Mouse (Mus musculus): Measurements from ENCODE around the gene 4930563M21Rik. TPM values are rescaled to one million over a fixed set of nuclear protein-coding genes. Genes with fewer than 3 reads are reported as not detected.

The 4930563M21Rik gene
- total and polyA plus RNA-seq, 2 experiments from 2014 or later: not detected

DNA sequence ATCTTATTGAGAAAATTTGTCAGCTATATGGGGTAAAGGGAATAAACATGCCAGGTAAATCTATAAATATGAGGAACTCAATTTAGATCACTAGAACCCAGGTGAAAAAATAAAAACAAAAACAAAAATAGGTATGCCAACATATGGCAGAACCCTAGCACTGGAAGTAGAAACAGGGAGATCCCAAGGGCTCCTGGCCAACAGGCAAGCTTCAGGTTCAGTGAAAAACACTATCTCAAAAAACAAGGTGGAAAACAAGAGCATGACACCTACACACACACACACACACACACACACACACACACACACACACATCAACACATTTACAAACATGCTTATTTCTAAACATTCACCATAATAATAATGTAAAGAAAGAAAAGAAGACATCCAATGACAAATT lies 93.6 kb downstream of the 4930563M21Rik start:
- Histone ChIP-seq H3K27me3 (ENCODE audit: control insufficient read depth, insufficient read depth, low read length) (no peaks in the 10 kb centered on the region), H3K36me3 (replicated peaks; ENCODE audit: control insufficient read depth, insufficient read depth, low read length) (no peaks in the 10 kb centered on the region)

More for the DNA sequence above, 93.6 kb downstream of the 4930563M21Rik start:
- Histone ChIP-seq H3K4me3 (ENCODE audit: low read depth, low read length) (no peak overlapping the region), H3K4me1 (ENCODE audit: control insufficient read depth, insufficient read depth) (no peaks in the 10 kb centered on the region), H3K9me3 (replicated peaks; ENCODE audit: control insufficient read depth, low read length) (no peaks in the 10 kb centered on the region), H3K27ac (ENCODE audit: low read depth) (no peak overlapping the region), H3K9ac (replicated peaks; ENCODE audit: low read depth, low read length) (no peak overlapping the region), H3K4me2 (ENCODE audit: low read depth, low read length) (no peak overlapping the region)
- TF ChIP-seq CTCF (IDR thresholded peaks at IDR 0.05; ENCODE audit: low read depth): no peak
- no peak for TF ChIP-seq EP300 (IDR thresholded peaks at IDR 0.05; ENCODE audit: low read depth)
- DNase-seq (ENCODE audit: low spot score) (no peak), ATAC-seq (ENCODE audit: insufficient read depth, low read depth) (no peak)

Other genes with a start within 250 kb of the 4930563M21Rik start
- 6.5 and 8.7 TPM in 2 replicates for gene Scaper, start 72.4 kb downstream of the 4930563M21Rik start, total RNA-seq (2014; rRNA removed; ENCODE audit: low replicate concordance)
- 8.3 and 8.9 TPM in 2 replicates for gene Scaper, start 72.4 kb downstream of the 4930563M21Rik start, polyA plus RNA-seq (2015; fragmentation: Nextera tagmentation; extraction: Ambion mirVana)
- 37.9 and 42.6 TPM in 2 replicates for gene Rcn2, start 31.3 kb upstream of the 4930563M21Rik start, total RNA-seq (2014; rRNA removed; ENCODE audit: low replicate concordance)
- 88.6 and 91.7 TPM in 2 replicates for gene Rcn2, start 31.3 kb upstream of the 4930563M21Rik start, polyA plus RNA-seq (2015; fragmentation: Nextera tagmentation; extraction: Ambion mirVana)
- gene Pstpip1, start 79.4 kb upstream of the 4930563M21Rik start, total RNA-seq (2014; rRNA removed; ENCODE audit: low replicate concordance): 2.9 and 3.5 TPM in 2 replicates
- 1.1 and 1.4 TPM in 2 replicates for gene Pstpip1, start 79.4 kb upstream of the 4930563M21Rik start, polyA plus RNA-seq (2015; fragmentation: Nextera tagmentation; extraction: Ambion mirVana)
- gene Tspan3, start 154.9 kb upstream of the 4930563M21Rik start, total RNA-seq (2014; rRNA removed; ENCODE audit: low replicate concordance): 384 and 402 TPM in 2 replicates
- gene Tspan3, start 154.9 kb upstream of the 4930563M21Rik start, polyA plus RNA-seq (2015; fragmentation: Nextera tagmentation; extraction: Ambion mirVana): 460 and 461 TPM in 2 replicates

Measured in heart, postnatal 0 days (tissue).